Mouse (Mus musculus): ENCODE results near the gene Zfp618.

Zfp618 gene

DNA sequence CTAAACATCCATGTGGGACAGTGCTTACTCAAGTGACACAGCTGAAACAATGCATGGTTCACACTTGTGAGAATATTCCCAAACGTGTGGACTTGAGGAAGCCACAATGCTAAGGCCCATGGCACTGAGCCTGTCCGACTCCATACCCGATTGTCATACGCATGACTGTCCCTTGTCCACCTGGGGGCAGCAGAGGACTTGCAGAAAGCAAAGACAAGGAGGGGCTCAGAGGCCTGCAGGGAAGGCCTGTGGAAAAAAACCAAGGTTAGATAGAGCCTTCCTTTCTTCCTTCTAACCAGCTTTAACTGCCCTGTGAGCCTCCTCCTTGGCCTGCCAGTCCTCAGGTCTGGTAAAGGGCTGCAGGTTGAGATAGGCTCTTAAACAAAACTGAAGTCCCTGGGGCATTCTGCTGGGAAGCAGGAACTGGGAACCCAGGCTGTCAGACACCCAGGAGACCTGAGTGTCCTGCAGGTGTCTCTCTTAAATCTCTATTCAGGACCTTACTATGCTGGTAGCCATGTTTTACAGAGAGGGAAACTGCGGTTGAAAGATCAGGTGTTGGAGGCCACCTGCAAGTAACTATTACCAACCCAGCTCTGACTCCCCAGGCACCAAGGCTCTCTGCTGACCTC is 193.7 kb downstream of the Zfp618 start:
- peak; percentile 68 to 77 for DNase-seq

GRCm38 (mm10) chr4:63165636-63166035 is 200.3 kb downstream of the Zfp618 start:
- DNase-seq: no peak

DNA sequence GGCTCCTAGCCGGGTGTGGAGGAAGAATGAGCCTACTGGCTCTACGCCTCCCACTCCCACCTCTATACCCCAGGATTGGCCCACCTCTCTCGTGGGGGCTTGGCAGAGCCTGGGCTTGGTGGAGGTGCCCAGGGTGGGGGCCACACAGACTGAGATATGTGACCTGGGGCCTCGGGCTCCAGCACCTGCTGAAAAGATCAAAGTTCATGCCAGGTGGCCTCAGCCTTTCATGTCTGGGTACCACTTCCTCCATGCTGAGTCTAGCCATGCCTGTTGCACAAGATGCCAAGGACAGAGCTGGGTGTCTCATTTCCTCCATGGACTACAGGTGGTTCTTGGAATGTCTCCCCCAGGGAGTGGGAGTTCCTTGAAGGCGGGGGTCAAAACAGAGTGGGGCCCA is 200.9 kb downstream of the Zfp618 start:
- DNase-seq: no peak

DNA sequence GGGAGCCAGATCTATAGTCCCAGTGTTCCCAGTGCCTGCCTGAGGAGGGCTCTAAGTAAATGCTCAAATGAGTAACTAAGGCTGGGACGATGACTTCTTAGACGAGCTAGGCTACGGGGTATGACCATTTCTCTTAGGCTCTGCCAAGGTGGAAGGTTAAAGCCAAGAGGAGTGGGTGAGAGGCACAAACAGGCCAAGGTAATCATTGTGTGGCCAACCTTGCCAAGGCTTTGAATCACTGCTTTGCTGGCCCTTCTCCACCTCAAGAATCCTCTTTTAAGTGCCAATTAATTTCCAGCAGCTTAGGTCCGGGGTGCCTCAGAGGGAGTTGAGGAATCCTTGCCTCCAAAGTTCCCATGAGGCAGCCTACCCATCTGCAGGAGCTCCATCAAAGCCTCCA is 204.7 kb downstream of the Zfp618 start:
- DNase-seq: no peak

- DNase-seq: no peak
Measured at GRCm38 (mm10) chr4:63171122-63171521, 205.7 kb downstream of the Zfp618 start.

- no peak for DNase-seq
Measured at GRCm38 (mm10) chr4:63171969-63172685, 206.8 kb downstream of the Zfp618 start, which contains the start of gene Kif12. Gene Kif12 (minus strand): TSS chr4:63172131.

DNA sequence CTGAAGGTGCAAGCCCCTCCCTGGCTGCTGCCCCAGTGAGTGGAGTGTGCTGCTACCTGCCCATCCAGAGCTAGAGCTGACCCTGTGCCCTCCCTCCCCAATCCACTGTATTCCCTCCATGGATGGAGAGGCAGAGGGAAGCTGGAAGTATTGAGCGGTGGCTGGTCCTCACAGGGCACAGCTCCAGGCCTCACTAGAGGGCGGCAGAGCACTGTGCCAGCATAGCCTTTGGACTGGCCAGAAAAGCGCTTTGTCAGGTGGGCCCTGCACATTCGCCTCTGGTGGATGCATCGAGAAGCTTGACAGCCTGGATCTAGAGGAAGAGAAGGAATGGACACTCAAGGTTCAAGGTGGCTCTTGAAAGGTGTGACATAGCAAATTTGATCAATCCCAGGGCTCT is 216.2 kb downstream of the Zfp618 start:
- DNase-seq: peak; percentile 21 to 45

- DNase-seq: peak; percentile 66 to 80
Measured at GRCm38 (mm10) chr4:63186281-63186870, 221.0 kb downstream of the Zfp618 start.
